Mouse (Mus musculus) lung, embryonic 14.5 days (tissue): Measurements from ENCODE around the gene Emx1. TPM values are rescaled to one million over a fixed set of nuclear protein-coding genes. Genes with fewer than 3 reads are reported as not detected.

ENCODE experiments used
- ATAC-seq: fragments of 200-750 bp; cut with Nextera tagmentation; 2 replicates; pipeline ENCODE4 v1.8.0; 2017; ENCODE audit warnings: mild to moderate bottlenecking, moderate TSS enrichment, moderate library complexity; ENCODE audit not compliant: insufficient read depth
- DNase-seq: peaks from one replicate; pipeline ENCODE4 v3.0.0-alpha.2; 2015
- H3K27ac ChIP-seq: fragments of 300-500 bp; sonication (generic); 2 replicates; pipeline ENCODE4 v1.5.1; 2014; ENCODE audit warnings: low read depth, mild to moderate bottlenecking, moderate library complexity
- H3K27me3 ChIP-seq: fragments of 300-500 bp; sonication (generic); 2 replicates; pipeline ENCODE4 v1.6.1; 2014; ENCODE audit warnings: low read length, control low read depth; ENCODE audit not compliant: insufficient read depth
- H3K36me3 ChIP-seq: fragments of 300-500 bp; sonication (generic); 2 replicates; pipeline ENCODE4 v1.6.1; 2014; ENCODE audit warnings: control low read depth; ENCODE audit not compliant: insufficient read depth
- H3K4me1 ChIP-seq: fragments of 300-500 bp; sonication (generic); 2 replicates; pipeline ENCODE4 v1.6.1; 2014; ENCODE audit warnings: antibody characterized with exemption, control low read depth; ENCODE audit not compliant: insufficient read depth
- H3K4me2 ChIP-seq: fragments of 300-500 bp; sonication (generic); 2 replicates; pipeline ENCODE4 v1.6.1; 2014; ENCODE audit warnings: mild to moderate bottlenecking
- H3K4me3 ChIP-seq: fragments of 300-500 bp; sonication (generic); 2 replicates; pipeline ENCODE4 v1.5.1; 2014; ENCODE audit warnings: low read depth, low read length
- H3K9ac ChIP-seq: fragments of 300-500 bp; sonication (generic); 2 replicates; pipeline ENCODE4 v1.6.1; 2014
- H3K9me3 ChIP-seq: fragments of 300-500 bp; sonication (generic); 2 replicates; pipeline ENCODE4 v1.6.1; 2016; ENCODE audit warnings: low read depth, low read length, control low read depth
- CTCF ChIP-seq: IDR thresholded peaks from 2 replicates; pipeline ENCODE4 v1.5.1; 2016; ENCODE audit warnings: antibody characterized with exemption, low read depth
- WGBS: fragments of 180-500 bp; shearing (Covaris S2); extraction: QIAGEN DNeasy Blood & Tissue Kit; methylation state at CpG from one replicate; pipeline ENCODE4 v1.1.7; 2014; 5-methylcytosine and 5-hydroxymethylcytosine counted together
- polyA plus RNA-seq: library from polyadenylated mRNA; unstranded; fragments of >200 nt; fragmentation: Nextera tagmentation; extraction: Ambion mirVana; gene quantifications from 2 replicates; pipeline ENCODE4 v1.2.1, GENCODE M21; 2014

Gene Emx1
- polyA plus RNA-seq, 1 experiment from 2014 or later, result not detected

DNA sequence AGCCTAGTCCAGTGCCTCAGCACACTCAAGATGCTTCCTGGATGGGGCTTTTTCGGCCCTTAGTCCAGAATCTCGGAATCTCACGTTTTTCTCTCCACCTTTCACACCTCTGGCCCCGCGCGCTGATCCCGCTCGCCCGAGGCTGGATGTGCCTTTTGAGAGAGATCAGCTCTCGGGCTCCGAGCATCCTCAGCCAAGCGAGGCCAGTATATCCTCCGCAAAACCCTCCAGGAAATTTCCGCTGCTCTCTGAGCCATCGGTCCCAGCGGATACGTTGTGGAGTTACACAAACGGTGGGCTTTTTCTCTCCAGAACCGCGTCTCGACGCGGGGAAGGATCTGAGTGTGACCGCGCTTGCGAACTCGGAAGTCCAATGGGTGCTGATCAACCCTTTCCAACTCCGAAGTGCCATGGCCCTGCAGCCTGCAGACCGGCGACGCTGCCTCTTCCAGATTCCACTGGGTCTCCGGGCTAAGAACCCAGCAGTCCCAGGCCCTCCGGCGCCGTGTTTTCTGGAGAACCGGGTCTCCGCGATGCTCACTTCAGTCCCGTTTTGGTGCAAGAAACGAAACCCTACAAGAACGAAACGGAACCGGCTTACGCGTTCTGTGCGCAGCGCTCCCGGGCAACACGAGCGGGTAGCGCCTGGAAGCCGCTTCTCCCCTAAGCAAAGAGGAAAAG, 2.8 kb downstream of the Emx1 start:
- under 1% methylated on average over 52 of the region's 52 CpGs for WGBS
- Histone ChIP-seq H3K36me3 (no peaks in the 10 kb centered on the region), H3K4me3 (peak overlapping the region; percentile 36), H3K4me2 (peak overlapping the region; percentile 65), H3K27ac (no peak overlapping the region), H3K9ac (peak overlapping the region; percentile 2; the same call in 1 of the 2 replicates), H3K27me3 (peaks cover 99% of the 10 kb centered on the region), H3K9me3 (no peaks in the 10 kb centered on the region), H3K4me1 (peaks cover 3% of the 10 kb centered on the region; the same call in 1 of the 2 replicates)
- no peak for TF ChIP-seq CTCF
- DNase-seq, result peak; percentile 62
- ATAC-seq, result no peak

DNA sequence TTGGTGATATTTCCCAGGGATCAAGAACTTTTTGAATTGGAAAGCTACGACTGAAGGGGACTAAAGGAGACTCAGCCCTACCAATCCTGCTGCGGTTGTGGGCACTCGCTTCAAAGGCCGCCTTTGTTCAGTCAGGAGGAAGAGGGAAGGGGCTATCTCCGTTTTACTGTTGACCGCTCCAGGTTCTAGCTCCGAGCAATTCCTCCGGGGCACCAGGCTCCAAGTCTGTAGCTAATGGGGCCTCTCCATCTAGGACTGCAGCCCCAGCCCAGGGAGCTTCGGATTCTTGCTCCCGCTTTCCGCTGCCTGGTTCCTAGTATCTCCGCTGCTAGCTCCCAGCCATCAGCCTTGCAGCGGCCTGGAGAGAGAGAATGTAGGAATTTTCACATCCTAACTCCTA, 3.4 kb downstream of the Emx1 start:
- 1% methylated on average over 13 of the region's 13 CpGs for WGBS
- Histone ChIP-seq H3K27me3 (peaks cover 97% of the 10 kb centered on the region), H3K36me3 (no peaks in the 10 kb centered on the region), H3K4me3 (peak overlapping the region; percentile 36), H3K27ac (no peak overlapping the region), H3K4me2 (peak overlapping the region; percentile 65), H3K9me3 (no peaks in the 10 kb centered on the region), H3K4me1 (peaks cover 3% of the 10 kb centered on the region; the same call in 1 of the 2 replicates), H3K9ac (no peak overlapping the region)
- DNase-seq (peak; percentile 46), ATAC-seq (no peak)
- TF ChIP-seq CTCF, result no peak

DNA sequence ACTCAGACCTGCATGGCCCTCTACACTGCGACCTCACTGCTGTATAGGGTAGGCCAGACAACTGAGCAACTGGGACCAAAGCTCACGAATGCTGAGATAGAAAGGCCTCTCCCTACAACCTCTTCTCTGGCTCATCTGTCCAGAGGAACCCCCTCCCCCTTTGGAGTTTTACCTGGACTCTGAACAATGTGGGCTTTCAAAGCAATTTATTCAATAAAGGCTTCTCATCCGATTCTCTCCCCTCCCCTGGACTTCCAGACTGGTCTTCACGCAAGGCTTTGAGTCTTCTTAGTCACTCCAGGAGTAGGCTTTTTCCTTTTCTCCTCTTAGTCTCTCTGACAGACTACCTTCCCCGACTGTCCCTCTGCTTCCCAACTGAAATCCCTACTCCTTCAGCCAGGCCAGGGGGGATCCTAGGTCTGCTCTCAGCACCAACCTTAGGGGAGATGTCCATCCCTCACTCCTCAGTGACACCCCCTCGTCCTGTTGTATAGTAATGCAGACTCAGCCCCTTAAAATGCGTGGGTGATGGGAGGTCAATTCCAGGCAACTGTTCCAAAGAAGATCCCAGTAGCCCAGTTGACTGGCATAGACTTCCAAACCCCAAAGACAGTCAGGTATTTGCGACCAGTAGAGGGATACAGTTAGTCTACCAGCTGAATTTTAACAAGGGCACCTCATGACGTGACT, 4.7 kb downstream of the Emx1 start:
- H3K9me3 ChIP-seq, result no peaks in the 10 kb centered on the region
- peaks cover 95% of the 10 kb centered on the region for H3K27me3 ChIP-seq
- no peak for DNase-seq
- no peak overlapping the region for H3K4me2 ChIP-seq
- H3K9ac ChIP-seq, result no peak overlapping the region
- no peaks in the 10 kb centered on the region for H3K36me3 ChIP-seq
- 21% methylated on average over 9 of the region's 9 CpGs for WGBS
- no peaks in the 10 kb centered on the region; the same call in 1 of the 2 replicates for H3K4me1 ChIP-seq
- no peak overlapping the region for H3K4me3 ChIP-seq
- H3K27ac ChIP-seq, result no peak overlapping the region
- no peak for TF ChIP-seq CTCF
- no peak for ATAC-seq

GRCm38 (mm10) chr6:85193381-85194318, 6.4 kb downstream of the Emx1 start:
- no peak for ATAC-seq
- WGBS, result 7% methylated on average over 29 of the region's 29 CpGs
- H3K36me3 ChIP-seq, result no peaks in the 10 kb centered on the region
- DNase-seq, result peak; percentile 36
- H3K9ac ChIP-seq, result no peak overlapping the region
- H3K4me2 ChIP-seq, result no peak overlapping the region
- no peaks in the 10 kb centered on the region for H3K9me3 ChIP-seq
- no peak for TF ChIP-seq CTCF
- H3K27ac ChIP-seq, result no peak overlapping the region
- H3K4me3 ChIP-seq, result no peak overlapping the region
- H3K4me1 ChIP-seq, result no peaks in the 10 kb centered on the region; the same call in 1 of the 2 replicates
- H3K27me3 ChIP-seq, result peaks cover 84% of the 10 kb centered on the region

DNA sequence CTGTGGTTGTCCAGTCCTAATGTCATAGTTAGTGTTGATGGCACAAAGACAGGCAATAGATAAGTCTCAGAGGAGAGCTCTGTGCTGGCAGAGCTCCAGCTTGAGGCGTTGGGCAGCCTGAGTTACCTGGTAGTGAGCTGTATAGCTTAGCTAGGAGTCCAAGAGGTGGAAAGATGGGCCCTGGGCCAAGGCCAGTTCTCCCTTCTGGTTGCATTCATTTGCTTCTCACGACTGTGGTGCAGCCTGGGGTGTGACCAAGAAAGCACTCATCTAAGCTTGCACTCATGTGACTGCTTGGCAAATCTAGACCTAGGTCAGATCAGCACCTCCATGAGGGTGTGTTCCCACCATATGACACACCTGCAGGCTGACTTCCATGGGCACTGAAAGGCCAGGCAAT, 10.7 kb downstream of the Emx1 start:
- Histone ChIP-seq H3K4me2 (no peak overlapping the region), H3K9ac (no peak overlapping the region), H3K27me3 (peaks cover 41% of the 10 kb centered on the region), H3K27ac (no peak overlapping the region), H3K36me3 (no peaks in the 10 kb centered on the region), H3K4me3 (no peak overlapping the region), H3K9me3 (no peaks in the 10 kb centered on the region), H3K4me1 (no peaks in the 10 kb centered on the region)
- ATAC-seq (no peak), DNase-seq (no peak)
- TF ChIP-seq CTCF, result no peak
- WGBS, result 59% methylated on average over 2 of the region's 2 CpGs

- peak; percentile 6; the same call in 1 of the 2 replicates for ATAC-seq
- DNase-seq, result peak; percentile 24
- no peaks in the 10 kb centered on the region for H3K27me3 ChIP-seq
- no peaks in the 10 kb centered on the region for H3K4me1 ChIP-seq
- H3K36me3 ChIP-seq, result no peaks in the 10 kb centered on the region
- no peaks in the 10 kb centered on the region for H3K9me3 ChIP-seq
- WGBS, result 27% methylated on average over 16 of the region's 16 CpGs
- no peak overlapping the region for H3K9ac ChIP-seq
- no peak for TF ChIP-seq CTCF
- H3K4me2 ChIP-seq, result no peak overlapping the region
- no peak overlapping the region for H3K4me3 ChIP-seq
- H3K27ac ChIP-seq, result no peak overlapping the region
Measured at GRCm38 (mm10) chr6:85206182-85206938, 19.1 kb downstream of the Emx1 start.
